Mouse (Mus musculus) kidney, adult 2 months (tissue): Measurements from ENCODE around the gene Nos1. TPM values are rescaled to one million over a fixed set of nuclear protein-coding genes. Genes with fewer than 3 reads are reported as not detected.

ENCODE experiments used
- DNase-seq: peaks from one replicate; pipeline ENCODE4 v3.0.0; 2021
- H3K27ac ChIP-seq: fragments of 200-500 bp; 2 replicates; pipeline ENCODE4 v1.5.1; 2012; ENCODE audit warnings: low read depth, low read length, control low read depth, inconsistent platforms; ENCODE audit not compliant: insufficient read depth
- H3K27me3 ChIP-seq: fragments of 200-500 bp; replicated peaks from 2 replicates; pipeline ENCODE4 v1.6.1; 2012; ENCODE audit warnings: mild to moderate bottlenecking, moderate library complexity, low read length, inconsistent platforms; ENCODE audit not compliant: control insufficient read depth, insufficient read depth
- H3K36me3 ChIP-seq: fragments of 200-500 bp; 2 replicates; pipeline ENCODE4 v1.6.1; 2012; ENCODE audit warnings: mild to moderate bottlenecking, moderate library complexity, low read length, inconsistent platforms; ENCODE audit not compliant: control insufficient read depth, insufficient read depth
- H3K4me1 ChIP-seq: fragments of 200-500 bp; 2 replicates; pipeline ENCODE4 v1.6.1; 2011; ENCODE audit warnings: low read length; ENCODE audit not compliant: control insufficient read depth, insufficient read depth
- H3K4me3 ChIP-seq: fragments of 200-500 bp; 2 replicates; pipeline ENCODE4 v1.5.1; 2011; ENCODE audit warnings: mild to moderate bottlenecking, low read depth, low read length, control low read depth; ENCODE audit not compliant: insufficient read depth
- CTCF ChIP-seq: fragments of 200-500 bp; conservative IDR thresholded peaks from 2 replicates; pipeline ENCODE4 v1.5.1; 2011; ENCODE audit warnings: low read depth, mild to moderate bottlenecking, control low read depth, low read length, moderate library complexity, mixed read lengths; ENCODE audit not compliant: insufficient read depth, insufficient read length
- POLR2A ChIP-seq: fragments of 200-500 bp; IDR thresholded peaks from one replicate; pipeline ENCODE4 v1.6.1; 2011; ENCODE audit warnings: low read depth, low read length, control low read depth
- WGBS: fragments of 180-500 bp; shearing (Covaris S2); methylation state at CpG from one replicate; pipeline ENCODE4 v1.1.7; 2018; 5-methylcytosine and 5-hydroxymethylcytosine counted together
- polyA plus RNA-seq: library from polyadenylated mRNA; depleted of rRNA; stranded (reverse); fragments of >200 nt; gene quantifications from 2 replicates; pipeline ENCODE4 v1.2.3, GENCODE M21; 2012

The Nos1 gene
- polyA plus RNA-seq, 1 experiment, result 0.67 TPM

- no peak for DNase-seq
- TF ChIP-seq CTCF, result no peak
- no peak for TF ChIP-seq POLR2A
- H3K4me3 ChIP-seq, result no peak overlapping the region
- no peak overlapping the region for H3K27ac ChIP-seq
- H3K4me1 ChIP-seq, result peaks cover 16% of the 10 kb centered on the region; the same call in 1 of the 2 replicates
- WGBS, result 76% methylated on average over 8 of the region's 8 CpGs
- no peaks in the 10 kb centered on the region for H3K36me3 ChIP-seq
- H3K27me3 ChIP-seq, result no peaks in the 10 kb centered on the region
Observed at GRCm38 (mm10) chr5:117980921-117981320, 200.1 kb downstream of the Nos1 start.

GRCm38 (mm10) chr5:117981943-117982342, 201.1 kb downstream of the Nos1 start:
- DNase-seq, result no peak
- no peak overlapping the region for H3K27ac ChIP-seq
- 70% methylated on average over 5 of the region's 5 CpGs for WGBS
- H3K4me3 ChIP-seq, result no peak overlapping the region
- no peaks in the 10 kb centered on the region for H3K27me3 ChIP-seq
- no peak for TF ChIP-seq POLR2A
- TF ChIP-seq CTCF, result no peak
- peaks cover 19% of the 10 kb centered on the region; the same call in 1 of the 2 replicates for H3K4me1 ChIP-seq
- H3K36me3 ChIP-seq, result no peaks in the 10 kb centered on the region

GRCm38 (mm10) chr5:117986327-117986726, 205.5 kb downstream of the Nos1 start:
- peak overlapping the region; percentile 49; the same call in 1 of the 2 replicates for H3K27ac ChIP-seq
- no peak overlapping the region for H3K4me3 ChIP-seq
- peaks cover 6% of the 10 kb centered on the region; the same call in 1 of the 2 replicates for H3K4me1 ChIP-seq
- DNase-seq, result peak; percentile 90
- 38% methylated on average over 4 of the region's 4 CpGs for WGBS
- no peaks in the 10 kb centered on the region for H3K27me3 ChIP-seq
- no peak for TF ChIP-seq POLR2A
- no peak for TF ChIP-seq CTCF
- no peaks in the 10 kb centered on the region; the same call in 1 of the 2 replicates for H3K36me3 ChIP-seq

GRCm38 (mm10) chr5:117987891-117988290, 207.1 kb downstream of the Nos1 start:
- peaks cover 6% of the 10 kb centered on the region; the same call in 1 of the 2 replicates for H3K4me1 ChIP-seq
- no peak for DNase-seq
- no peaks in the 10 kb centered on the region; the same call in 1 of the 2 replicates for H3K36me3 ChIP-seq
- TF ChIP-seq POLR2A, result no peak
- no peak for TF ChIP-seq CTCF
- no peaks in the 10 kb centered on the region for H3K27me3 ChIP-seq
- WGBS, result 86% methylated on average over 3 of the region's 3 CpGs
- H3K4me3 ChIP-seq, result no peak overlapping the region
- no peak overlapping the region for H3K27ac ChIP-seq

- no peaks in the 10 kb centered on the region; the same call in 1 of the 2 replicates for H3K36me3 ChIP-seq
- TF ChIP-seq CTCF, result no peak
- TF ChIP-seq POLR2A, result no peak
- H3K27ac ChIP-seq, result no peak overlapping the region
- H3K27me3 ChIP-seq, result no peaks in the 10 kb centered on the region
- DNase-seq, result no peak
- H3K4me1 ChIP-seq, result peaks cover 6% of the 10 kb centered on the region; the same call in 1 of the 2 replicates
- WGBS, result 61% methylated on average over 9 of the region's 9 CpGs
- no peak overlapping the region for H3K4me3 ChIP-seq
Observed at GRCm38 (mm10) chr5:117988367-117988766, 207.5 kb downstream of the Nos1 start.

- no peak overlapping the region for H3K4me3 ChIP-seq
- DNase-seq, result peak; percentile 74
- WGBS, result 62% methylated on average over 6 of the region's 6 CpGs
- peaks cover 6% of the 10 kb centered on the region; the same call in 1 of the 2 replicates for H3K4me1 ChIP-seq
- no peaks in the 10 kb centered on the region for H3K27me3 ChIP-seq
- H3K36me3 ChIP-seq, result no peaks in the 10 kb centered on the region; the same call in 1 of the 2 replicates
- TF ChIP-seq CTCF (no peak), POLR2A (no peak)
- no peak overlapping the region for H3K27ac ChIP-seq
Observed at GRCm38 (mm10) chr5:117989773-117990172, 208.9 kb downstream of the Nos1 start.

- no peaks in the 10 kb centered on the region for H3K27me3 ChIP-seq
- WGBS, result 66% methylated on average over 3 of the region's 3 CpGs
- H3K4me1 ChIP-seq, result peaks cover 12% of the 10 kb centered on the region; the same call in 1 of the 2 replicates
- no peak for DNase-seq
- H3K36me3 ChIP-seq, result no peaks in the 10 kb centered on the region; the same call in 1 of the 2 replicates
- no peak for TF ChIP-seq CTCF
- TF ChIP-seq POLR2A, result no peak
- no peak overlapping the region for H3K27ac ChIP-seq
- H3K4me3 ChIP-seq, result no peak overlapping the region
Observed at GRCm38 (mm10) chr5:117990957-117991356, 210.1 kb downstream of the Nos1 start.
